Mouse (Mus musculus) heart, postnatal 4 days (tissue): ENCODE data around the gene Lmcd1. TPM values are rescaled to one million over a fixed set of nuclear protein-coding genes. Genes with fewer than 3 reads are reported as not detected.

Source experiments
- DNase-seq: peaks from one replicate; pipeline ENCODE4 v3.0.0; 2021
- total RNA-seq, 2 experiments: library from RNA; stranded (reverse); gene quantifications; 2 replicates each; pipeline ENCODE4 v1.2.3; 2021

The Lmcd1 gene
- total RNA-seq, 2 experiments from 2014 or later: 55.0 to 63.0 TPM

DNA sequence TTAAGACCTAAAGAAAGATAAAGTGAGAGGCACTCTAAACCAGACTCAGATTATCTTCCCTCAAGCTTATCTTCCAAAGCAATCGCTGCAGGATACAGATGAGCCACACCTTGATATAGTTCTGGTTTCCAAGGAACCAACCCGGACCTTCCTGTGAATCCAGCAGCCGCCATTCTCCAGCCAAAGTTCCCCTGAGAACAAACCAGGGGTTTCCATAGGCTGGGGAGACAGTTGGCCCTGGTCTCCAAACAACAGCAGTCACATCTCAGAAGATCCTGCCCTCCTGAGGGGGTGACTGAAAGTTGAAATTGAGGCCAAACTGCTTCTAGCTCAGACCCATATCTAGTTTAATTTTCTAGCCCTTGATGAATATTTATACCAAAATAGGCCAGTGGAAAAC is 14.7 kb downstream of the Lmcd1 start:
- no peak for DNase-seq

DNA sequence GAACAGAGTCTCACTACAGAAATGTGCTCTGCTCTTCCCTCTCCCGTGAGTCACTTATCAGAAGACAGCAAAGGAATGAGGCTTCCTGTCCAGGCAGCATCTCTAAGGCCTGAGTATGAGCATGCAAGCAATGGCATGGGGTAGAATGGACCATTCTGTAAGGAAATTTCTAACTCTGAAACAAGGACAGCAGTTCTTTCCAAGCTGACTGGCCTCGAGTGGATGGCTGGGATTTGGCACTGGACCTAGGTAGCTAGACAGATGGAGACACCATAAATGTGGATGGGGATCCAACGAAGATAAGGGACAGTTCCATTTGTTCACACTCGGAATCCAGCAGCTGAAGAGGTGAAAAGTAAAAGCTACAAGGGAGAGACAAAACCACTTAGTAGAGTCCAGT is 17.6 kb downstream of the Lmcd1 start:
- no peak for DNase-seq

GRCm38 (mm10) chr6:112293320-112293719 is 19.8 kb downstream of the Lmcd1 start:
- DNase-seq: no peak

GRCm38 (mm10) chr6:112295269-112295668 is 21.7 kb downstream of the Lmcd1 start:
- peak; percentile 33 for DNase-seq

DNA sequence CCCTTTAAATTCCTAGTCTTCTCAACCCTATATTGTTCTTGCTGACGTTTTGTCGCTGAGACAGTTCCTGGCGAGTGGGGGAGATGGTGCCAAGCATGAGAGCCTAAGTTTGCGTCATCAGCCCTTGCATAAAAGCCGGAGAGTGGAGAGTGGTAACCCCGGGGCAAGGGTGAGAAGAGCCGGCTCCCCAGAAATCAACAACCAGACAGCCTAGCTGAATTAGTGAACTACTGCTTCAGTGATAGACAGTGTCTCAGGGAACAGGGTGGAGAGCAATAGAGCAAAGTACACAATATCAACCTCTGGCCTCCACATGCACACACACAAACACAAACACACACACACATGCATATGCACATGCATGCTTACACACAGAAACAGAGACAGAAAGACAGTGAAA is 26.6 kb downstream of the Lmcd1 start:
- no peak for DNase-seq

DNA sequence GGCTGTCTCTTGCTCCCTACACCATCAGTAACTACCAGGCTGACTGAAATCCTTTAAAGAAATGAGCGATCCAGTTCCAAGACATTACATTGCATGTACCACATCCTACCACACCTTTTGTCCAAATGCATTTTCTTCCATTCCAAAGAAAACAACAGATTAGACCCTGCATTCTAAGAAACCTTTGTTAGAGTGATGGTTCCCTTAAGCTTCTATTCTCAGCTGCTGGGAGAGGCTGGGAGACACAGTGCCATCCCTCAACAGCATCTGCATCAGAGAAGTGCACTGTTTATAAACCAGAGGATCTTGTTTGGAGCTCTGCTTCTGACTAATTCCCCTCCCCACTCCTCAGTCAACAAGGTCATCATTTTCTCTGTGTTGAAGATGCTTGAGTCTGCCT is 27.1 kb downstream of the Lmcd1 start:
- DNase-seq: no peak

DNA sequence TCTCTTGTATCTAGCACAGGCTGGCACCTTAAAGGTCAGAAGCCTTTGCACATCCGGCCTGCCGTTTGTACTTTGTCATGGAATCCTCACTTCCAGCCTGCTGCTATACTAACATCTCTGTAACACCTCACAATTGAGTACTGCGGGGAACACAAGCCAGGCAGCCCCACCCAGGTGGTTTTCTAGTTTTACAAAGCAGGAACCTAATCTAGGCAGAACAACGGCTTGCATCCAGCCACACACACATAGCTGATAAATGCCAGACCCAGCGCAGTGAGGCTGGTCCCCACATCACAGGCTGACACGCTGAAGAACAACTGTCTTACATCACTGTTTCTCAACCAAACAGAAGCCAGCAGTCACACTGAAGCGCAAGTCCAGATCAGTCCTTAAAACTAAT is 28.7 kb downstream of the Lmcd1 start:
- DNase-seq: peak; percentile 37

- no peak for DNase-seq
These were observed 29.3 kb downstream of the Lmcd1 start for GRCm38 (mm10) chr6:112302814-112303383.

GRCm38 (mm10) chr6:112304751-112305150 is 31.2 kb downstream of the Lmcd1 start:
- DNase-seq: peak; percentile 55

DNA sequence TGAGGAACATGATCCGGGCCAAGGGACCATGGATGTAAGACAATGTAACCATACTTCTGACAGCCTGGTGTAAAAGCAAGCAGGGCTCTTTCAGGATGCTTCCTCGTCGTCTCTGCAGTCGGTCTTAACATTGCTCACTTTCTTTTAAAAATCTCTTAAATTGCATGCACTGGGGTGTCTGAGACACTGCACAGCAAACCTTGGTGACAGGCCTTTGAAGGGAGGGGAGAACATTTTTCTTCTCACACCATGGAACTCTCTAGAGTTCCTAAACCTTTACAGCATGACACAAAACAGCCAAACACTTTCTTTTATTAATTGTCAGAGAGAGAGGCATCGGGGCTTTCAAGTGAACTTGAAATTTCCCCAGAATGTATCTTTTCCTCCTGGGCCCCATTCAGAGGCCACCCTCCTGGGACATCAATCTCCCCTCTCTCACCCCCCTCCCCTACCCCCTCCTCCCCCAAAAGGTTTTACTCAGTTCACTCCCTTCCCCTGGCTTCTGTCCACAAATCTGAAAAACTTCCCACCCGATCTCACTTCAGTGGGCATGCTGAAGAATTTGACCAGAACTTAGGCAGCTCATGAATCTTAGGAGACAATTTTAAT is 35.9 kb downstream of the Lmcd1 start:
- DNase-seq: no peak

DNA sequence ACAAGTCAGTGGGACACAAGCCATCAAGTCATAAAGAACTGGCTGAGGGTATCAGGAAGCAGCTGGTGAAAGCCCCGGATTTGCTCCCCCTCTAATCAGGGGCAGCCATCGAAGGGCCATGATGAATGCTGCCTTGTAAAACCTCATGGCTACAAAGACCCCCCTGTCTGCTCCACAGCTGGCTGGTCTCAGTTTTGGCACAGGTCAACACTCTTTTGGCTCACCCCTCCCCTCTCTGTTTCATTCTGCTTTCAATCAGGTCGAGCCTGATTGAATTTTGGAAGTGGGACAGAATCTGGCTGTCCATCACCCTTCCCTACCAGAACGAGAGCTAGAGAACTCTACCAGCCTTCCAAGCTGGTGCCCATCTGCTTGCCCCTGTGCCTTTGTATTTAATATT is 37.8 kb downstream of the Lmcd1 start:
- DNase-seq: no peak

- DNase-seq: no peak
These were observed 45.9 kb downstream of the Lmcd1 start for GRCm38 (mm10) chr6:112319449-112319848.

- DNase-seq: no peak
These were observed 47.1 kb downstream of the Lmcd1 start for GRCm38 (mm10) chr6:112320679-112321078.

DNA sequence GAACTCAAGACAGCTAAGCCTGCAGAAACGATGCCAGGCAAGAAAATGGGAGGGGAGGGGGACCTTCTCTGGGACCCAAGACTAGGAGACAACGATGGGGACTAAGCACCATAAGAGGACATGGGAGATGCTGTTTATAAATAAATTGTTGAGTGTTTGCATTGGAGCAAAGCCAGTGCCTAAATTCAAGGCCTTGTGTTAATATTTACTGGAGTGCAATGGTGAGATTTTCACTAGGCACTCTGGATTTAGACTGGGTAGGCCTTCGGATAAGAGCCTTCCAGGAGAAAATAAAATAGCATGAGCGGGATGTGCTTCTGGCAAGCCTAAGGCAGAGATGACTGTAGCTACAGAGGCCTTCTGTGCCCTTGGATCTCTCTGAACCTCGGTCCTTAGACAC is 49.4 kb downstream of the Lmcd1 start:
- DNase-seq: no peak

DNA sequence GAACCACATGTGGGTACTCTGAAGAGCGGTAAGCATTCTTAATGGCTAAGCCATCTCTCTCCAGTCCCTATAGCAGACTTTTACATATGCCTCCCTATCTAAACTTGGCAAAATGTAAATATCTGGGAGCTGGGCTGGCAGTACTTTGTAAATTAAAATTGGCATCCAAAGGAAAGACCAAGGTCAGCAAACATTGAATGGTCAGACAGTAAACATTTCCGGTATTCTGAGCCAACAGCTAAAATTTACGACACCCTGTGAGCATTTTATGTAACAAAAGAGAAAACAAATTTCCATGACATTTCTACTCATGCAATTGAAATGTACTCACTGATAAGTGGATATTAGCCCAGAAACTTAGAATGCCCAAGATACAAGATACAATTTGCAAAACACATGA is 51.7 kb downstream of the Lmcd1 start:
- no peak for DNase-seq

- DNase-seq: peak; percentile 31
These were observed 54.2 kb downstream of the Lmcd1 start for GRCm38 (mm10) chr6:112327793-112328192.

- DNase-seq: no peak
These were observed 57.1 kb downstream of the Lmcd1 start for GRCm38 (mm10) chr6:112330520-112331222.

DNA sequence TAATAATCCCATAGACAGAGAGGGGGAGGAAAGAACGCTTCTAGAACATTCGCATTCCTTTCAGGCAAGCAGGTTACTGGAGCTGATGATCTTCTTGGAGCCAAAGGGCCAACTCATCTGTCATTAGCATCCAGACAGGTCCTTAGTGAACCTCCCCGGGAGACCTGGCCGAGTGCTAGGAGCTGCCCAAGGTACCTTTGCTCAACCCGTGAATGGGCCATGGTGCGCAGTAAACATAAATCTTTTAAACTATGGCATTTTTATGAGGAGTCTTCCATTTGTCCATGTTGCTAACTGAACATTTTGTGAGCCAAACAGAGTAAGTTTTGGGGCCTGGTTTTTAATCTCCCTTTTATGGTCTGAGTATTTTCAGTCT is 57.7 kb downstream of the Lmcd1 start:
- no peak for DNase-seq

GRCm38 (mm10) chr6:112333930-112334329 is 60.4 kb downstream of the Lmcd1 start:
- no peak for DNase-seq

DNA sequence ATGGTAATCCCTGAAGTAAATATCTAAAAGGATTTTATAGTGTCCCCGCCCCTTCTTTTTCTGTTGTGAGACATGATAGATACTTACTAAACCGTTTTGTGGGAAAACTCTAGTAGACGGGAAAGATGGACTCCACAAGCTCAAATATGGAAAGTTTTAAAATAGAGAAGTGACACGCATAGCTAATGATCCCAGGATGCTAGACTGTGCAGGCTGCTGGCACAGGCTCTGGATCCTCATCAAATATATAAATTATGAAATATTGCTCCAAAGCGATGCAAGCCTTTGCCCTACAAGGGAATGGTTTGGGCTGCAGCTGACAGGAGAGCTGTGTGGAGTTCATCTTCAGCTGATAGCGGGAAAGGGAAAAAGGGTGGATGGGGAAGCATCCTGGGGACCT is 64.1 kb downstream of the Lmcd1 start:
- no peak for DNase-seq

- DNase-seq: no peak
These were observed 65.5 kb downstream of the Lmcd1 start for GRCm38 (mm10) chr6:112339016-112339415.

- DNase-seq: no peak
These were observed 76.9 kb downstream of the Lmcd1 start for GRCm38 (mm10) chr6:112350452-112350851.

DNA sequence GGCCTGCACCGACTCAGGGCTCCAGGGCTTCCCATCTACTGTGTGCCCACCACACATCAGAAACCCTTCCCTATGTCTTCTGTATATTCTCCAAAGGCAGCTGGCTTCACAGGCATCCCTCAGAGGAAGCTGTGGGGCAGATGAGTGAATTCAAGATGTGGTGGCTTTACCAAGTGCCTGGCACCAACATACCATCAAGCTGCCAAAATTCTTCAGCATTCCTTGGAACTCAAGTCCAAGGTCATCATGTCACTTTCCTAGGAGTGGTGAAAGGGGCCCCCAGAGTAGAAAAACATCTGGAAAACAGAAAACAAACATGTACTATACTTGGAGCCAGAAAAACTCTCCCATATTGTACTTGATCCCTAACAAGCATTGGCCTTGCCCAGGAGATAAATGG is 85.8 kb downstream of the Lmcd1 start:
- no peak for DNase-seq

DNA sequence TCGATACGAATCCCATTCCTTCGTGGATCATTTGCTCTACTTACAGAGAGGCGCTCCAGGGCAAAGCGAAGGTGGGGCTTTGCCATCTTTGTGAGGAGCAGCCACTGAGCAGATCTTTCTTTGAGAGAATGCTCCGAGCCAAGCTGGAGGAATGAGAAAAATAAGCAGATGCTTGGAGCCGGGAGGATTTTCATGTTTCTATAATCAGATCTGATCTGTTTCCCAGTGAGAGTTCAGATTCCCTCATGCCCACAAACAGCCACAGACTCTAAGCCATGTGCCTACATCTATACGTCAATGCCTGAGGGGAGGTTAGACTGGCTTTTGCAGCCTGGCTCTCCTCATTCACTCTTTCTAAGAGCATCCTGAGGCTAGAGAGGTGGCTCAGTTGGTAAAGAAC is 87.1 kb downstream of the Lmcd1 start:
- no peak for DNase-seq
